Mouse (Mus musculus) frontal cortex, adult (tissue): Measurements from ENCODE around the gene Ckb.
A peak's percentile ranks its signal among the peaks of the same experiment; 100 is the strongest.

Source experiments
- ATAC-seq: cut with Nextera tagmentation; 2 replicates; pipeline ENCODE4 v1.9.2; 2017; ENCODE audit warnings: mild to moderate bottlenecking, moderate library complexity, mixed read lengths; ENCODE audit not compliant: low TSS enrichment

The Ckb gene

DNA sequence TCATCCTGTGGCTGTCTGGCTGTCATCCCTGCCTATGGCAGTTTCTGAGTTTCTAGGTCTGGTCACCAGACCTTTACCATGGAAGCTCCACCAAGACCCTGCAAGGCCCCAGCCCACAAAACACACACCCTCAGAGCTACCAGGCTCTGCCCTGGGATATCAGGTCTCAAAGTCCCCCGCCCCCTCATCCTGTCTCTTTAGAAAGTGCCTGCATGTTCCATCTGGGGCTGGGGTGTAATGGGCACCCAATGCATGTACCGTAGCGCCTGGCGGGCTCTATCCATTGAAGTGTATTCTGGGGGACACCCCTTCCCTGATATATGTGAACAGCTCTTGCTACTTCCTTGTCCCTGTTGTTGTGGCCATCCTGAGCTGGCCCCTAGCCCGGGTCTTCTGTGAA lies 20.8 kb upstream of the Ckb start:
- no peak for ATAC-seq

DNA sequence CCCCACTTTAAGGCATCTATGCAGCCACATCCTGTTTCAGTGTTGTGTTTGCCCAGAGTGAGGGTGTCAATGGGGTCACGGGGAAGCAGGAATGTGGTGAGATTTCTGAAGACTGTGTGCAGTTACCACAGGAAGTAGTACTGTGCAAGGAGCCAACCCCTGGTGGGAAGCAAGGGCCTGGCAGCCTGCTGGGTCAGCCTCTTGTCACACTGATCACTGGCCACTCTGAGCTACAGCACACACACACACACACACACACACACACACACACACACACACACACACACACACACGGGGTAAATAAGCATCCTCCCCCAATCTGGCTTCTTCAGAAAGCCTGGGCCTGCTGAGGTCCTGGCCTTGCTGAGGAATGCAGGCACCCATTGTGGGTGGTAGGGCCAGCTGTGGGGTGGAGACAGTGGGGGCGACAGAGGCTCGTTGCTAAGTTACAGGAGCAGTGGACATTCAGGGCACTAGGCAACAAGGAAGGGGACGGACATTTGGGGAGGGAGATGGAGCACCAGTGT lies 19.3 kb upstream of the Ckb start:
- ATAC-seq, result no peak

DNA sequence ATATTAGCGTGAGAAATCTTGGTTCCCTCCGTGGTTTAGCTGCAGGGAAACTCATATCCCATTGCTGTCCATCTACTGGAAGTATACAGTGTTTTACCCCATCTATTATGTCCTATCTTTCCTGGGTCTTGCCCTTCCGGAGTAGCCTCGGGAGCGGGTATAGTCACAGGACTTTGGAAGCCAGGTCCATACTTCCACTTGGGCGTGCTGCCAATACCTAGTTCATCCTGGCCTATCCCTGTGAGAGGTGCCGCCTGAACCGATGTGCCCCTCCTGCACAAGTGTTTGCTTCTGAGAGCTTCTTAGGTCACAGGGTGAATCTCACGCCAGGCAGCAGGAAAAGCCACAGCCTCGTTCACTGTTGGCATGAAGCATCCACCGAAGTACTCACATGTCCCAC lies 17.3 kb upstream of the Ckb start:
- ATAC-seq, result no peak

DNA sequence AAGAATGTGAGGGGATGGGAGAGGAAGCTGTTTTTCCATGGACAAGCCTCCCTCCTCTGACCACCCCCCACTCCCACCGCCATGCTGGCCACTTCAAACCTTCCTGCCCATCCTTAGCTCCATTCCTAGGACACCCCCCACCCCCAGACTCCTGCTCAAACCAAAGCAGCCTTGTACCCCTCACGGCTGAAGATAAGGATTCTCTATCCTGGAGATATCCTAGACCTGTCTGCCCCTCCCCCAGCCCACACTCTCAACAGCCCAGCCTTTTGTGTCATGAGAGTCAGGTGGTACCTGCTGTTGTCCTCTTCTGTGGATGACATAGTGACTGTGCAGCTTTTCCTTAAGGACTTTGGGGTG lies 15.9 kb upstream of the Ckb start:
- no peak for ATAC-seq

DNA sequence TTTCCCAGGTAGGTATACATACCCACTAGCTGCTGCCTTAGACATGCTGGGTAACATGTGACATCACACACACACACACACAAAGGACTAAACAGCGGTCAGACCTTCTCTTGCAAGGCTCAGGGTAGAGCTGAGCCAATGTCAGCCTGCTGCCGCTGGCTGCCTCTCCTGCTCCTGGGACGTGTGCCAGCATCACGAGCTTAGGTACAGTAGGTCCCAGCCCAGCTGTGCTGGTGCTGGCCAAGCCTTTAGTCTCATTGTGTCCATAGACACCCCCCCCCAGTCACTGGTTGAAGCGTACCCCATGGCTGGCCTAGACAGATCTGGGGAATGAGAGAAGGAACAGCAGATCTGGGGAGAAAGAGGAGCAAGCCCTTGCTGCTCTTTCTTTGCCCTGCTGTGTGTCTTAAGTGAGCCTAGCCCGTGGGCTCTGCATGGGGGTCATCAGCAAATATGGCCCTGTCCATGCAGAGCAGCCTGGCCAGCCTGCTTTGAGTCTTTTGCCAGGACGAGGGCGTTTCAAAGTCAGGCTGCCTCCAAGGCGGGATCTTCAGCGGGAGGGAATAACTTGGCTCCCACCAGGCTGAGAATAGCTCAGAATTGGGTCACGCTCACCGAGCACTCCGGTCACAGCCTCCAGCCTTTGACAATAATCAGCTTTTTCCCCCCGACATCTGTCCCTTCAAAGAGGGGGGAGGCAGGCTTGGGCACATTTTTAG lies 15.4 kb upstream of the Ckb start:
- peak; percentile 38 for ATAC-seq

DNA sequence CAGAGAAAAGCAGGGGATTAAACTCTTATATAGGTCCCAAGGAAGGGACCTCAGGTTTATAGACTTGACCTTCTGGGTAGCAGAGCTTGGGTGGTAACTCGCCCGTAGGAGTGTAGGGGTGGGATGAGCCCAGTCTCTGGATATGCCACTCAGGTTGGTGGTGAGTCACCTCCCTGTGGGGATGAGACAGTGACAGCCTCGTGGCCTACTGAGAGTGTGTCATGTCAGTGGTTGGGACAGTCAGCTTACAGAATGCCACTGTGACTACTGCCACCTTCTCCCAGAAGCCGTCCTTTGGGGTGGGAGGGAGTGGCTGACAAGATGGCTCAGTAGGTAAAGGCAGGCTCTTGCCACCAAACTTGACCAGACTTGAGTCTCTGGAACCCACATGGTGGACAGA lies 14.3 kb upstream of the Ckb start:
- ATAC-seq, result no peak

DNA sequence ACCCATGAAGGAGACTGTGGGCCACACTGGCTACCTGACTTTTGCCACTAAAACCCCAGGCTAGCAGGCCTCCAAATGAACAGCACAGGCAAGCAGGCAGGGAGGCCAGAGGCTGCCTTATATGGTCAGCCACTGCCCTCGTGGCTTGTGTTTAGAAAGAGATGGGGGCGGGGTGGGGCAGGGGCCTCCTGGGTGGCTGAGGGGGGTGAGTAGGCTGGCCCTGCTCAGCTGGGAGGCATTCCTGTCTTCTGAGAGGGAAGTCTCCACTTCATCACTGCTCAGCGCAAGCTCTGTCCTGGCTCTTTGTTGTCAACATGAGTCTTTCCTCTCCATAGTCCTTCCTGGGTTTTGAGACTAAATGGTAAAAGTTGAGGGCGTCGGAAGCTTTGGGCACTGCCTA lies 10.7 kb upstream of the Ckb start:
- no peak for ATAC-seq

DNA sequence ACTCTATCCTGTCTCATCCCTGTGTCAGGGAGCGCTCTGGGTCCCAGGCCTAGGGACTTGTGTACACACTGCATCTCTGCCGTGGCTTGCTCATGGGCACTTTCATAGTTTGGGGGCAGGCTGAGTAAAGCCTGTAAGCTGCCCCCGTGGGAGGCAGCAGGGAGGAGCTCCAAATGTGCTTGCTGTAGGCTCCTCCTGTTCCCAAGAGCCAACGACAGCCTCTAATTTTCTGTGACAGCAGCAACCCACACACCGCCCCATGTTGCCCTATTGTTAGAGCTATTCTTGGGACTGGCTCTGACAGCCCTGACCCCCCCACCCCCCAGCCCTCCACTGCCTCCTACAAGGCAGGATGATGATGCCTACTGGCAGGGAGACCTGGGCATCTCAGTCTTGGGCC lies 9.9 kb upstream of the Ckb start:
- ATAC-seq, result peak; percentile 22

DNA sequence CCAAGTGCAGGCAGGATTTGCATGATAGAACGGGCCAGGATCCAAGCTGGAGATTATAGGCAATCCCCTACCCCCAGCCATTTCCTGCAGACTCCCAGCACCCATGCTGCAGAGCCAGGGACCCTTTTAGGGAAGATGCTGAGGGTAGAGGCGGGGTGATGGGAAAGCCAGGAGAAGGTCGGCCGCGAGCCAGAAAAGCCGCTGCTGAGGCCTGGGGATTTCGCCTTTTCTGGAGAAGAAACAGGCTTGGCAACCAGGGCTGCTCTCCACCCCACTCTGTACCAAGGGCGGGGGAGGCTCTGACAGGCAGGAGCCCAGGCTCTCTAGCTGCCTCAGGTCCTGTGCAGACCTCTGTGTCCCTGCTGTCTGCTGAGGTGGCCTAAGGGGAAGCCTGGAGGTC lies 9.2 kb upstream of the Ckb start:
- ATAC-seq, result peak; percentile 48; the same call in 1 of the 2 replicates

DNA sequence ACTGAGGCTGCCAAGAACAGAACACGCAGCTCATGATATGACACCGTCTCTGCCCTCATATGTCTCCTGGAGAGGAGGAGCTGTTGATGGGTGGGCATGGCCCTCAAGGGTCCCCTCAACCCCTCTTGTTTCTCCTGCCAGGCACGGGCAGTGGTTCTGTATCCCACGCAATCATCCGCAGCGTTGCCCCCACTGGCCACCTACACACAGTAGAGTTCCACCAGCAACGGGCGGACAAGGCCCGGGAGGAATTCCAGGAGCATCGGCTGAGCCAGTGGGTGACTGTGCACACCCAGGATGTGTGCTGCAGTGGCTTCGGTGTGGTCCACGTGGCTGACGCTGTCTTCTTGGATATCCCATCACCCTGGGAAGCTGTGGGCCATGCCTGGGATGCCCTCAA lies 8.5 kb upstream of the Ckb start:
- peak; percentile 39; the same call in 1 of the 2 replicates for ATAC-seq

DNA sequence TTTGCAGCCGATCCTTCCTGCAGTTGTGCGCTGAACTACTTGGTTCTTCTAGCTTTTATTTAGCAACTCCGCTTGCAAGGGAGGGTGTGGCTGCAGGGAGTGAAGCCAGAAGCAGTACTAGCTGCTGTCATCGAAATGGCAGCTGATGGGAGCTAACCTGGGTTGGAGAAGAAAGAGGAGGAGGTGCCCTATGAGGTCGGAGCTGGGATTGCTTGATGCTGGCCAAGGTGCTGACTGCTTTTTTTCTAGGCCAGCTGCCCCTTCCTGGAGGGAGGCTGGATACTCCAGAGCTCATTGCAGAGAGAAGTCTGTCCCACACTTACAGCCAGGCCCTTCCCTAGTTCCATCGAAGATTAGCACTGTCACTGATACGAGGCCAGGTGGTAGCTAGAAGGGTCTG lies 6.9 kb upstream of the Ckb start:
- no peak for ATAC-seq

DNA sequence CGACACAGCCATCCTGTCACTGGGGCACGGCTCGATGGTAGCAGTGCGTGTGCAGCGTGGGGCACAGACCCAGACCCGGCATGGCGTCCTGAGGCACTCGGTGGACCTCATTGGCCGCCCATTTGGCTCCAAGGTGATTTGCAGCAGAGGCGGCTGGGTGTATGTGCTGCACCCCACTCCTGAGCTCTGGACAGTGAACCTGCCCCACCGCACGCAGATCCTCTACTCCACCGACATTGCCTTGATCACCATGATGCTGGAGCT lies 6.5 kb upstream of the Ckb start:
- ATAC-seq, result no peak

DNA sequence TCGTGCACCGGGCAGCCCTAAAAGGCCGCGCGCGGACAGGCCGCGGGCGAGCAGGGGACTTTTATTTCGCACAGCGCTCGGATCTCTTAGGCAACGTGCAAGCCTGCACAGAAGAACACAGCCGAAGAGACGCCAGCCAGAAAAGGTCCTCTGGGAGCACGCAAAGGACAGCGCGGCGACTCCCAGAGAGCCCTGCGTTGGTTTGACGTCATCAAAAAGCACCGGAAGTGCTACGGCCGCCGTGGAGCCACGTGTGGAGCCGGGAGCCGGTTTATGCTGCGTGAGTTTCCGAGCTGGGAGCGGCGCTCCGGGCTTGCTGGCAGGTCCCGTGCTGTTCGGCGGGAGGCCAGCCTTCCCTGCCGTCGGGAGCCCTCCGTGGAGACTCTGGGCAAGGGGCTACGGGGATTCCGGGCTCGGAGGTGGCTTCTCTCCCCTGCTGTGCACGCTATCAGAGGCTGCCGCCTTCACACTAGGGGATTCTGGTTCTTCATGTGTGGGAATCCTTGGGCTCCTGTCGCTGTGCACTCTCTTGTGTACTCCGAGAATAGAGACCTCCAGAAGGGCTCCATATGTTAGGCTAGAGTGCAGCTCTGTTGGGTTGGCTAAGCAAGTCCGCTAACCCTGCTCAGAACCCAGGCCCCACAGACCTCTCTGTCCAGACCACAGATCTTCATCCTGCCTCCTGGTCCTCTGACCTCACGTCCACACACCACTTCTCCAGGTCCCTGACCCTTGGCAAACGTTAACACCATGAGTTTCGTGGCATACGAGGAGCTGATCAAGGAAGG lies 5.9 kb upstream of the Ckb start, which contains the start of gene Trmt61a:
Trmt61a (plus strand) TSS at position 224 of the 788 bp plus-strand sequence.
- peak; percentile 54 for ATAC-seq

DNA sequence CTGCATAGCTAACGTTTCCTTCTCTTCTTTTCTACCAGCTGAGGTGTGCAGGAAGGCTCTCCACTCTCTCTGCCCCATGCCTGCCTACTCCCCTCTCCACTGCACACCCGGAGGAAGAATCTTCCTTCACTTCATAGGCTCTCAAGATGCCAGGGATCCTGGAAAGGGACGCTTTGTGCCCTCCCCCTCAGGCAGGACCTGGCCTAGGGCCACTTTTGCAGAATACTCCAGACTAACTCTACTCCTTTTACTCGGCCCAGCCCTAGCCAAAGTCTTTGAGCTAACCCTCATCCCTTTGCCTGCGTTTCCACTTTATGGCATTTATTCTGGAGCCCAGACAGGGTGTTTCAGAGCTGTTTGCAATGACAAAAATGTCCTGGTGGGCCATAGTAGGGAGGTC lies 5.3 kb upstream of the Ckb start:
- ATAC-seq, result no peak

DNA sequence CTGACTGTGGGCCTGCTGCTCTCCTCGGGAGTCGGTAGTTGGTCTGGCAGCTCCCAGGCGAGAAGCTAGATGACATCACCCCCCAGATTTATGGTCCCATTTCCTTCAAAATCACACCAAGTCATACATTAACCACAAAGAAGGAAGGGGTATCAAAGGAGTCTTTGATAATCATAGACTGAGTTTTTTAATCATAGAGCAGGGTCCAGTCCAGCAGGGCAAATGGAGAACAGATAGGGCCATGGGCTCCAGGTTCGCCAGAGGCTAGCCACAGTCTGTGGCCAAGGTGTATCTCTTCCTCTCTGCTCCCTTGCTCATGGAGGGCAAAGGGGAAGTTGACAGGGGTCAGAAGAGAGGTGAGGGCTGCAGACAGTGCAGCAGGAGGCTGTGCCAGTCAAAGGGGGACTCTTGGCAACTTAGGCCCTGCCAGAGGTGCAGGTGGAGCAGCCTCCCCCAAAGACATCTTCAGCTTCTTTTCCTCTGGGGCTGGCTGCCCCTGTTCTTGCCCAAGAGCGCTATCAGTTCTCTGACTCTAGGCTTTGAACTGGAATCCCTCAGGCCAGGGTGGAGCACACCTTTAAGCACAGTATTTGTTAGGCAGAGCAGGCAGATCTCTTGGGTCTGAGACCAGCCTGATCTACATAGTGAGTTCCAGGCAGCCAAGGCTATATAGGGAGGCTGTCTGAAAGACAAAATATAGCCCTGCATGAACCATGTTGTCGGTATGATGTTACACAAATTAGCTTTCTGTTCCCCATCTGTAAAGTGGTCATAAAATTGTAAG lies 3.9 kb upstream of the Ckb start:
- ATAC-seq, result no peak

DNA sequence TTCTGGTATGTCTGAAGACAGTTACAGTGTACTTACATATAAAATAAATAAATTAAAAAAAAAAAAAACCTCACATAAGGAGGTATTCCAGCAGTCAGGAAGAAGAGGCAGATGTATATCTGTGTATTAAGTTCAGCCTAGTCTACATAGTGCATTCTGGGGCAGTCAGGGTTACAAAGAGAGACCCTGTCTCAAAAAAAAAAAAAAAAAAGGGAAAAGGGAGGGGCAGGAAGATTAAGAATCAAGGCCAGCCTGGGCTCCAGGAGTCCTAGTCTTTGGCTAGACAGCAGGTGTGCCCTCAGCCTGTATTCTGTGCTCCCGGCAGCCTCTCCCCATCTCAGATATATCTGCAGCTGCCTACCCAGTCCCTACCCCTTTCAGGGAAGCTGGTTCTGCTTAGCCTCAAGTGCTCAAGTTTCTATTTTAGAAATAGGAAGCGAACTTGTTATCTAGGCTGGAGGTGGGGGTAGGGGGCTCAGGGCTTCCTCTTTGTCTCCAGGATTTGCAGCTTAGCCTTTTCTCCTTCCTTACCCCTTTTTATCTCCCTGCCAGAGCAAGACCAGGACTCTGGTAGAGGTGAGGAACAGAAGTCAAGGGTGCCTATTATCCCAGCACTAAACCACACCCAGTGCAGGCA lies 2.8 kb upstream of the Ckb start:
- ATAC-seq, result no peak

DNA sequence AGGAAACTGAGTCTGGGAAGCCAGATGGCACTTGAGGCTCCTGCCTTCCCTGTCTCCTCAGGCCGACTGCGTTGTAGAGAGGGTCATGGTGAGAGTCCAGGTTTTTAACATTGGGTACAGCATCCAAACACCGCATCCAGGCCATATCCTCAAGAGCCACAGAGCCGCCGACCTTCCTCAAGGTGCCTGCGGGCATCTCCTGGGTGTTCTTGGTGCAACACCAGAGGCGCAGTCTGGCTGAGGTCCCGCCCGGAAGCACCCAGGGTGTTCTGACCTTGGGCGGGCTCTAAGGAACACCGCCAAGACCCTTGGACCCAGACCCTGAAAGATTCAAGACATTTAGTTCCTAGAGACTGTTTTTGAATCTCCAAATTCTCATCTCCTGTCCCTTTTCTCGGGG lies 443 bp upstream of the Ckb start:
- peak; percentile 4; the same call in 1 of the 2 replicates for ATAC-seq

DNA sequence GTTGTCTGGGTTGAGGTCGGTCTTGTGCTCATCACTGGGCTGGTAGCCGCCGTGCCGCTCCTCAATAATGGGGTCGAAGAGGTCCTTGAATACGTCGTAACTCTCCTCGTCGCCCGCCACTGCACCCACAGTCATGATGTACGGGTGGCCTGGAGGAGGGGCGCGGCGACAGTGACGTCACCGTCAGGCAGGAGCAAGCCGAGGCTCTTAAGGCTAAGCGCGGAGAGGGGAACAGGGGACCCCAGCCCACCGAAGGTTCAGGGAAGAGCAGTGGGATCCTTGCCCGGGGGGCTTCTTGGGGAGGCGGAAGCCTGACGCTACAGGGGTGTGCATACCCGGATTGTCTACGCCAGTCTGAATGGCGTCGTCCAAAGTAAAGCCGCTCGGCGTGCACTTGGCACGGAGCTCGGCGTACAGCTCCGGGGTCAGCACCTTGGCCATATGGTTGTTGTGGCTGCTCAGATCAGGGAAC lies 671 bp downstream of the Ckb start:
- no peak; the same call in 1 of the 2 replicates for ATAC-seq

DNA sequence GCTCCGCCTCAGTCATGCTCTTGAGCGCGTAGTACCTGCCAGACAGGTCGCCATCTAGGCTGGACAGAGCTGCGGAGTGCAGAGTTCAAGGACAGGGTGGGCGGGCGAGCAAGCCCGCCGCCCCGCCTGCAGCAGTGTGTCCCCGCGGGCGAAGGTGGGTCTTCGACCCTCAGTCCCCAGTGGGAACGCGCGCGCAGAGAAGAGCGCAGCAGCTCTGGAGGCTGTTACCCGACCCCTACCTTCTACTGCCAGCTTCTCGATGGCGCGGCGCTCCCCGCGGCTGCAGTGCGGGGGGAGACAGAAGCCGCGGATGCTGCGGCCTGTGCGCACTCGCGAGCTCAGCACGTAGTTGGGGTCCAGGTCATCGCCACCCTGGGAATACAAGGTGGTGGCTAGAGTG lies 1.2 kb downstream of the Ckb start:
- ATAC-seq, result no peak

DNA sequence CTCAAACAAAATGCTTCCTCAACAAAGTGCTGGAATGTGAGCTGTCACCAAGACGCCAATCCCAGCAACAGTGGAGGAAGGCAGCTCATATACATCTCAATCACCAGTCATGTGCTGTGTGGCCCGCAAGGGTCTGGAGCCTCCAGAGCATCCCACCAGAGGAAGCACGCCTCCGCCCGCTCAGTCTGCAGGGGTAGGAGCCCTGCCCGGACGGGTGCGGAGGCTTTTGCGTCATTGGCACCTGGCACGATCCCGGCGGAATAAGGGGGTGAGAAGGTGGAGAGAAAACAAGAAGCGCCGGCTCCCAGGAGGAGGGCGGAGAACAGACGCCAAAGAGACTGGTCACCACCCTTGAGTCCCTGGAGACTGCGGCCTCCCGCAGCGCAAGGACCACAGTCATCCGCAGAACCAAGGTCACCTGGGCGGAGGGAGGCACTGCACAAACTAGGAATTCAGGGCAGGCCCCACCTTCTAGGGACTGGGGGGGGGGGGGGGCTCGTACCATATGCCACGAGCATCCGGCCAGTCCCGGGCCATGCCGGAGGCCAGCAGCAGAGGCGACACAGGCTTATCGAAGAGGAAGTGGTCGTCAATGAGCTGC lies 1.7 kb downstream of the Ckb start:
- peak; percentile 10; the same call in 1 of the 2 replicates for ATAC-seq

DNA sequence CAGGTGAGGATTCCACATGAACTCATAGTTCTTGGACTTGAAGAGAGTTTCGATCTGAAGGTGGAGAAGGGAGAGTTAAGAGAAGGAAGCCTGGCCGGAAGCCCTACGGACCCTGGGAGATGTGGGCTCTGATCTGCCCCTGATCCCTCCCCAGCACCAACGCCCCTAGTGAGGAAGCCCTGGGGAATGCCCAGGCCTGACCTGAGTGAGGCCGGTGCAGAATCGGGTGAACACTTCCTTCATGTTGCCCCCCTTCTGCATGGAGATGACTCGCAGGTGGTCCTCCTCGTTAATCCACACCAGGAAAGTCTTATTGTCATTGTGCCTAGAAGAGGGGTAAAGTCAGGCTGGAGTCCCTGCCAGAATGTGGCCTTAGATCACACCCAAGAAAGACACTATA lies 2.2 kb downstream of the Ckb start:
- no peak for ATAC-seq
